Mouse (Mus musculus) spleen, adult 18-20 months (tissue): ENCODE data around the gene Fgfr2.

Experiments
- DNase-seq, 2 experiments: peaks; one replicate each; pipeline ENCODE4 v3.0.0; 2022; ENCODE audit warnings: mixed read lengths in 2 of 2

Fgfr2 gene

GRCm38 (mm10) chr7:132795141-132795540, 328.0 kb downstream of the Fgfr2 start:
- DNase-seq: no peak

GRCm38 (mm10) chr7:132793467-132793866, 329.7 kb downstream of the Fgfr2 start:
- DNase-seq: no peak

GRCm38 (mm10) chr7:132790447-132791219, 332.5 kb downstream of the Fgfr2 start:
- no peak for DNase-seq

- no peak for DNase-seq
Observed at GRCm38 (mm10) chr7:132788826-132789225, 334.3 kb downstream of the Fgfr2 start.

GRCm38 (mm10) chr7:132787496-132788190, 335.5 kb downstream of the Fgfr2 start:
- DNase-seq: no peak

GRCm38 (mm10) chr7:132787022-132787421, 336.1 kb downstream of the Fgfr2 start:
- DNase-seq: no peak

GRCm38 (mm10) chr7:132786522-132786921, 336.6 kb downstream of the Fgfr2 start:
- DNase-seq: no peak

DNA sequence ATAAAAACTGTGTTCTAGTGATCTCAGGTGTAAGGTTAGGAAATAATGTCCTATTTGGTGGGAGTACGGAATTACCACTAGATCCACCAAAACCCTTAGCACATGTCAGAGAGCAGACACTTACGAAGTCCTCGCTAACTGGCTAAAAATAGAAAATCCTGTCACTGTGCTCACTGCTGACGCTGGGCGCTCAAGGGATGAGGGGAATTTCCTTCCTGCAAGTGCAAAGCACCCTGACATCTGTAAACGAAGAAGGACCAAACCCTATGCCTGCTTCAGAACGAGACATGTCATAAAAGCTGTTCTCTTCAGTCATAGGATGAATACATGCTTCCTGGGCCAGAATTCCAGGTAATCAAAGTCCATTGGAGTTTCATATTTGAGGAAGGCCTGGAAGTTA, 337.1 kb downstream of the Fgfr2 start:
- DNase-seq: no peak

- no peak for DNase-seq
Observed at GRCm38 (mm10) chr7:132784101-132784500, 339.0 kb downstream of the Fgfr2 start.

DNA sequence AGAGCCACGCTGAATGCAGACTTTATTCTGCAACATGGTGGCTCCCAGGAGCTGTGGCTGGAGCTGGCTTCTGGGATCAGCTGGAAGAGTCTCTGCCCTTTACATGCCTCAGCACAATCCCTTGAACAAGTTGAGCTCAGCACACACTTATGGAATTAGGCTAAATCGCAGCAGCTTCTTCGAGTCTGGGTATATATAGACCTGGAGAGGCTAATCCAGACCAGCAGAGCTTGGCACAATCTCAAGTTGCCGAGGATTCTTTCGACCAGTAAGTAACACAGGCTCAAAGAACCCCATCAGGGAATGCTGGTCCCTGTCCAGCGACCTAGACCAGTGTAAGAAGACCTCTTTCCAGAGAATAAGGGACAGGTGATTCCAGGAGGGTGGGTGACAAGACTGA, 341.3 kb downstream of the Fgfr2 start:
- no peak for DNase-seq

DNA sequence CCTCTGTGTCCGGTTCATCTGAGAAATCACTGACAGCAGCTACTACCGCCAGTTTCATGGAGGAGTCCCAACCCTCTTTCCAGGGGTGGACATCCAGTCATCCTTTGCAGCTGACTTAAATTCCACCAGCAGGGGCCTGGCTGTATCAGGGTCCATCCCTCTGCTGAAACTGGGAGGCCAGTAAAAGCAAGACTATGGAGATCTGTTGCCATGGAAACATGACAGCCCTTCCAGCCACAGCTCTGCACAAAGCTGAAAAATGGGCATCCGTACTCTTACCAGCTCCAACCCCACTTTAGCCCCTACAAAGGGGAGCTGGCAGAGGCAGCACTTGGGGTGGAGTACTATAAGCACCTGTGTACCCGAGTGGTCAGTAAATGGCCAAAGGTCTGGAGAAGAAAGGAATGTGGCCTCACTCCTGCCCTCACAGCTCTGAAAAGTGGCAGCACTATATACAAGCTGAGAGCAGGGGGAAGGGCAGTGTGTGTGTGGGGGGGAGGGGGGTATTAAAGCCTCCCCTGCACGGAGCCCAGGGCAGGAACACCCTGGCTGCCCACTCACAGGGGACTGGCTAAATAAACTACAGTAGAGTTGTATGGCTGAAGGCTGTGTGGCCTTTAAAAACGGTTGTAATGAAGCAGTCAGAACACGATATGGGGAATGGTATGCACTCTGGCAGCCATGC, 341.9 kb downstream of the Fgfr2 start:
- DNase-seq: no peak

DNA sequence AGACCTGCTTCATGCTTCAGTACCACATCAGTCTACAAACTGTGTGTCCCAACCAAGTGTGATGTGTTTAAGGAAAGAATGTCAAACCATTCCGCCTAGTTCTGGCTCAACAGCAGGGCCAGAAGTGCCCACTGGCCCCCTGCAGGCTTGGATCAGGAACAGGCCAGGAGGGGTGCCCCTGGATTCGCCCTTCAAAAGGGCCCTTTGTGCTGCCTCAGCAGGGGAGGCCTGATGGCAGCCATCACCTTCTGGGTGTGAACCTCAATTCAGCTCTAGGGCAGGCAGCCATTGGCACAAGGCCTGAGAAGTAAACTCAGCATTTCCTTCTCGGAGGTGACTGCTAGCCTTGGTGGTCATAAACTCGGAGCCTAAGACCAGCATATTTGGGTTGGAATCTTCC, 342.5 kb downstream of the Fgfr2 start:
- DNase-seq: no peak

DNA sequence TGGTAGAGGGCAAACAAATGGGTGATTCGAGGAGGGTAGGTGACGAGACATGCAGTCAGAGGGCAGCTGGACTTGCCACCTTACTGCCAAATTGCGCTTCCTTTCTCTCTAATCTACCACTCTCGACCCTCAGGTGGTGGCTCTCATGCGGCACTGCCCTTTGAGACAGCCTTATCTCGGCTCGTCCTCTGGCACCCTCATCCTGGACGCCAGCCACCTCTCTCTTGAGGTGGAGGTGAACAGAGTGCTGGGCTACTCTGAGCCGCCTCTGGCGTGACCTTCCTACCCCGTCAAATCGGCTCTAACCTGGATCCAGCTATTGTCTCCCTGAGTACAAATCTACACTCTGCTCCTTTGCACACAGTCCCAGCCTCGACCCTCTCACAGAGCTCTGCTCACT, 344.5 kb downstream of the Fgfr2 start:
- DNase-seq: no peak

DNA sequence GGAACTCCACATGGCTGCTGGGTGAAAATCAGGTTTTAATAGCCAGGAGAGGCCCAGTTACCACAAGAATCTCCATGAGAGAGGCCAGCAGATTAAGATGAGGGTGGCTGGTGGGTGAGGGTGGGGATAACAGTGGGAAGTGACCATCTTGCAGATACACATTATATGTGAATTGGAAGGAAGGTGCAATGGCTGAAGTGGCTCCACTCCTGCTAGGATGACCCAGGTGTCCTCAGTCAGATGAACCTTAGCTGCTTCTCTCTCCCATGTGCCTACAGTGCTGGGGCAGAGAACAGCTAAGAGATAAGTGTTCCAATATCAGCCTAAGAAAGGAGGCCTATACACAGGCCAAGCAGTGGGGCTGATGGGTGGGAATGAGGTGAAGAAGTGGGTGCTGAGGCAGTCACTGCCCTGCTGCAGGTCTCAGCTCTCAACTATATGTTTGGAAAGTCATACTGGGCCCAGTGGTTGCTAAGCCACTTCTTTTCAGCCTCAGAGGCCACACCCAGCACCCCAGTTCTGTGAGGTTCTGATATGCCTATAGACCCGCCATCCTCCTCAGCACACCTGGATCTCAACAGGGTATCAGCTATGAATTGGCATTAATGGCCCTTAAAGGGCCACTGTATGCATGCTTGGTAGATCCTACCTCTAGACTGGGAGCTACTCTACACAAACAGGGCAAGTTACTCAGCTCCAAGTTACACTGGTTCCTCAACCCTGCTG, 345.3 kb downstream of the Fgfr2 start:
- no peak for DNase-seq

GRCm38 (mm10) chr7:132777117-132777516, 346.0 kb downstream of the Fgfr2 start:
- DNase-seq: no peak

DNA sequence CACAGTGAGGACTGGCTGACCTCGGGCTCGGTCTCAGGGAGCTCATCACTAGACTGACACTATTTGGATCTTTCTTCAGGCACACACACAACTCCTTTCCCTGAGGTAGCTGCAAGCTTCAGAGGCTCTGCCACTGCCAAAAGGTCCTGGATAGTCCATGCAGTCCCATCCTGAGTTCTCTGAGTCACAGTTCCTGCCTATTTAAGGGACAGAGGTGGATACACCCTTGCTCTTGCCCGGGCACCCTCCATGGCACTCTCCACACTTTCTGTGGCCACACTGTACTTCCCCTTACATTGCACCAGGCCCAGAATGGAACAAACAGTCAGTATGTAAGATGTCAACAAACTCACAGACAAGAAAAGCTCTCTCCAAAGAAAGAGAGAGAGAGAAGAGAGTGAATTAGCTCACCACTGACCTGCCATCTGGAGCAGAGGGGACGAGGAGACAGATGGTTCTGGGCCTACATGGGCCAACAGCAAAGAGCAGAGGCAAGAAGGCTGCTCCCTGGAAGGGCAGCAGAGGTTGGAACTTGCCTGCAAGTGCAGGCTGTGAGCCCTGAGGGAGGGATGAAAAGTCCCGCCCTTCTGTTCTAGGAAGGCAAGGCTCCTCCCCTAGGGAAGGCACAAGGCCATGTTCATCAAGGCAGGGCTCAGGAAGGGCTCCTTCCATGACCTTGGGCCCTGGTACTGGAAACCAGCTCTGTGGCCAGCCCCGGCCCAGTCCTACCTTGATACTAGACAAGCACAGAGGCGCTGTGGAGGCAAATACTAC, 346.6 kb downstream of the Fgfr2 start:
- DNase-seq: no peak

- no peak for DNase-seq
Observed at GRCm38 (mm10) chr7:132775922-132776321, 347.2 kb downstream of the Fgfr2 start.

GRCm38 (mm10) chr7:132775333-132775732, 347.8 kb downstream of the Fgfr2 start:
- DNase-seq: no peak

DNA sequence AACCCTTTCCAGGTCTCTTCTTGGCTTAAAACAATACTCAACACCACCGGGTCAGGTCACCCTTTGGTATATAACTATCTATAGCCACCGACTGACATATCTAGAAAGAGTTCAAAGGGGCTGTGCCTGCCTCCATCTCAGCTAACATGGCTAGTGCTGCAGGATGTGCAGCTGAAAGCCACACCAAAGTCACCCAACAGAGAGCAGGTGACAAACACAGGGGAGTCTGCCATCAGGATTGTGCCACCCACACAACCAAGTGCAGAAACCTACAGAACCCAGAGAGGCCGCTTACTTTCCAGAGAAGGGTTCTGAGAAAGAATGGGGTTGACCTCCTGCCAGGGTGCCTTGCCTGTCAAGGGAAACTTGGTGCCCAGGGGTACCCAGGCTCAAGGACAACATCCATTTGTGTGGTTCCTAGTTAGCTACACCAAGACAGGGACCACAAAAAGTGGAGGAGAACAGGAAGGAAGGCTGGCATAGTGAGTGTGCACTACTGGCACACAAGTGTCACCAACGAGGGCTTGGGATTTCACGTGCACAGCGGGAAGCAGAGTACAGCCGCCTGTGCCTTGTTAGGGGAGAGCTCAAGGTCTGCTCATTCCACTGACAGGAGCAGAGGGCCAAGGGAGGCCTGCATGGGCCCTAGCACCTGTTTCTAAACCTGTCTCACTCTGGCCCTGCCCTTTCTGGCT, 350.0 kb downstream of the Fgfr2 start:
- DNase-seq: no peak

GRCm38 (mm10) chr7:132772440-132772839, 350.7 kb downstream of the Fgfr2 start:
- no peak for DNase-seq

DNA sequence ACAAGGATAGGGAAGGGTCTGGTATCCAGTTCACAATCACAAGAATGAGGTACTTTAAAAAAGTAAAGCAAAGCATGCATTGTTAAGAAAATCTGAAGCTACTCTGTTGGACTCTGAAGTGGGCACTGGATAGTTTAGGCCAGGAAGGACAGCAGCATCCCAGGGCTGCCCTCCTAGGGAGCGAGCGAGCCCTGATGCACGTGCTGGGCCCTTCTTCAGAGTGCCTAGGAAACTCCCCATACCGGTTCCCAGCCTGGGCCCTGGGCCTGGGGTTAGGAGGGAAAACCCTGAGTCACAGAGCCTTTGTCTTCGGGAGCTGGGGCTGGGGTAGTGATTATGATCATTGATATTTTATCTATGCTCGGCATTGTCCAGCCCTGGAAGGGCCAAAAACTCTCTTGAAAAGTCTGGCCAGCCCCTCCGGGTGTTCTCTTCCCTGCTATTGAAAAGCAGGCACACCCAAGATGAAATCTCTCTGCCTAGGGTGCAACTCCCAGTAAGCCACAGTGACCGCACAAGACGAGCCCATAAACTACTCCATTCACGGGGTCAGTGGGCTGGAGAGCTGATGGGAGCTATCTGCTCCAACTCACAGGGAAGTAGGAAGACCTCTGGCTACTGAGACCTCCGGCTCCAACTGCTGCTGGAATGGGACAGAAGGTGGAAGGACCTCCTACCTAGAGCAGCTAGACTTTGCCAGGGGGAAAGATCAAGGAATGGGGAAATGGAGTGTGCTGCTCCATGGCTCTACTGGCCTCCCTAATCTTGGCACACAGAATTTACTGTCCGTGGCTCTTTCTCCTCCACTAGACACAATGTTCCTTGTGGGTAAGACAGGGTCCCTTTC, 354.4 kb downstream of the Fgfr2 start:
- DNase-seq: no peak
